Mouse (Mus musculus) yolk sac, embryonic 10.5 days (tissue): ENCODE data around the gene Engase.

Experiments
- DNase-seq: peaks from one replicate; pipeline ENCODE4 v3.0.0-alpha.2; 2017; ENCODE audit warnings: low spot score

Gene Engase

GRCm38 (mm10) chr11:118488907-118489270 is 12.3 kb downstream of the Engase start:
- no peak for DNase-seq

DNA sequence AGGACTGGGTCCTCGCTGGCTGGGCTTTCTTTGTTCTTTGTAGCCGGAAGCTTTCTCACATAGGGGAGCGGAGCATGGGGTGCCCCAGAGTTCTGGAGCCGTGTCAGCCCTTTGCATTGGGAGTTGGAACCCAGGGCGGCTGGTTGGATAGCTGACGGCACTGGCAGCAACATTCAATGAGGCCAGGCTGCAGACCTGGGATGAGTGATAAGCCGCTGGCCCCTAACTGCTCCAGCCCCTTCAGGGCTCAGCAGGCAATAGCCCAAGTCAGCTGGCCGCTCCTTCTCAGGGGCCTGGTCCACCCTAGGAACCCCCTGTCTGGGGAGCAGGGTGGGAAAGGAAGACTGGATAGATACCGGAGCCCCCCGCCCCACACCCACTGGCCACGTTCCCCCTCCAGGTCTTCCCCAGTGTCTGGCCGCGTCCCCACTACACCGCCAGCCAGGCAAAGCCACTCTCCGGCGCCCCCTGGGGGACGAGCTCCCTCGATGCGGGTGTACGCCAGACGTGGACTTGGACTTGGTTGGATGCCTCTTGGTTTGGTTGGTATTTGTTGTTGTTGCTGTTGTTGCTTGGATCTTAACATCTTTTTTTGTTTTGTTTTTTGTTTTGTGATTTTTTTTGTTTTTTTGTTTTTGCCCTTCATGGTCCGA is 14.1 kb downstream of the Engase start:
- peak; percentile 43 for DNase-seq

GRCm38 (mm10) chr11:118491230-118491629 is 14.6 kb downstream of the Engase start:
- DNase-seq: no peak

DNA sequence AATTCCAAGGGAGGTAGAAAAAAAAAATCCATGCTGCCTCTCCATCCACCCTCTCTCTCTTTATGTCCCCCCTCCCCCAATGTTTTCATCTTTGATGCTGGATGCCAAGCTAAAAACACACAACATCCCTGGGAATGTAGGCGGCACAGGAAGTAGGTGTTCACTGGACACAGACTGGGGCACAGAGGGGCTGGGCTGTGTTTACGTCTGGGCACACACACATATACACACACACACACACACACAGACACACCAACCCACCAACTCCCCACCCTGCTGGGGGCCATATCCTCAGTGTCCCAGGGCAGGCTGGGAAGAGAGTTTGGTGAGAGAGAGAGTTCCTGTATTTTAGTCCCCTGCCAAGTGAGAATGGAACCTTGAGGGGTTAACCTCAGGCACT is 16.8 kb downstream of the Engase start:
- no peak for DNase-seq

- no peak for DNase-seq
Measured at GRCm38 (mm10) chr11:118494001-118494737, 17.5 kb downstream of the Engase start.

- no peak for DNase-seq
Measured at GRCm38 (mm10) chr11:118495065-118495464, 18.4 kb downstream of the Engase start.

DNA sequence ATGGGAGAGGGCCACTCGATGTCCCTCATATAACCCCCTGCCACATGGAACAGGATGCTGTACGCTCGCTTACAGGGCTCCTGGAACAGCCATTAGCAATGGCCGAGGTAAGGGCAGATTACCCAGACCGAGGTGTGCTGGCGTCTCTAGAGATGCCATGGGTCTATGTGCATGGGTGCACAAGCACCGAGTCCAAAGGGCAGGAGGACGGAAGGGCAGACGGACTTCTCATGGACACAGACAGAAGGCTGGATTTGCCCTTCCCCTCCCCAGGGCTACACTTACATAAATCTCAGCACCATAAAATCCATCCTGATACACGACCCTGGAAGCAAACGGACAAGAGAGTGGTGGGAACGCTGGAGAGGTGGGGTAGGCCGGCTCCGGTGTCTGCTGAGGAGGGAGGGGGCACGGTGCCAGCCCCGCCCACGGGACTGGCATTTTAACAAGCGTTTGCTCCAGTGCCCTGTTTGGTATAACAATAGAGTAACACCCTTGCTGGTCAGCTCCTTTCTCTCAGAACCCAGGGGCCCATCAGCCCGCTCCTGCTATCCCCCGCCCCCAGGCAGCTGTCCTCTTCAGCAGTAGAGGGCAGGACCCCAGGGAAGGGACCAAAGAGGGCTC is 19.5 kb downstream of the Engase start:
- no peak for DNase-seq

GRCm38 (mm10) chr11:118502990-118503389 is 26.4 kb downstream of the Engase start:
- DNase-seq: no peak

DNA sequence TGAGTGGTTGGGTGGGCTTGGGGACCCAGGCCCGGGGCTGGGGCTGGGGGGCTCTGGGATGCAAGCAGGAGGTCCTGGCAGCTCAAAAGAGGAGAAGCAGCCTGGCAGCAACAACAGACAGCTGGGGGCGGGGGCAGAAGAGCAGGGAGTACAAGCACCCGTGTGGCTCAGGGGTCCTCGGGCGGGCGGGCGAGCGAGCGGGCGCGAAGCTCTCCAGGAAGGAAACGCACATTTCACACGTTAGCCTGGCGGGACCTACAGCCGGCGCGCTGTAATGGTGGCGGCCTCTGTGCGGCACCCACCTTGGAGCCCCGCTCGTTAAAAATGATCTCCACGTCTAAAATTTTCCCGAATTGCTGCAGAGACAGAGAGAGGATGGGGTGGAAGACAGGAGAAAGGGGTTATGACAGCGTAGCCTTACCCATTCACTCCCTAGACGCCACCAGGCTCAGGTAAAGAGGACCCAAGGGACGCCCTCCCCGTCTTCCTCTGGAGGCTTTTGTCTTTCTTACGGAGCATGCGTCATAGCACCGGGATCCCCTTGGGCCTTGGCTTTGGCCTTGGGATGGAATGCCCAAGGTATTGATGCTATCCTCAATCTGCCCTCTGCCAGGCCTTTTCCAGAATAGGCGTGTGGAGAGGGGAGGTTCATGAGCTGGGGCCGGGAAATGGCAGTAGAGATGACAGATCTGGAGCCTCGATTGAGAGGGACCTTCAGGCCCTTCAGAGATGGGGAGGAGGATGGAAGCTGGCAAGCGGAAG is 27.0 kb downstream of the Engase start:
- DNase-seq: no peak

- no peak for DNase-seq
Measured at GRCm38 (mm10) chr11:118504180-118504454, 27.5 kb downstream of the Engase start.

DNA sequence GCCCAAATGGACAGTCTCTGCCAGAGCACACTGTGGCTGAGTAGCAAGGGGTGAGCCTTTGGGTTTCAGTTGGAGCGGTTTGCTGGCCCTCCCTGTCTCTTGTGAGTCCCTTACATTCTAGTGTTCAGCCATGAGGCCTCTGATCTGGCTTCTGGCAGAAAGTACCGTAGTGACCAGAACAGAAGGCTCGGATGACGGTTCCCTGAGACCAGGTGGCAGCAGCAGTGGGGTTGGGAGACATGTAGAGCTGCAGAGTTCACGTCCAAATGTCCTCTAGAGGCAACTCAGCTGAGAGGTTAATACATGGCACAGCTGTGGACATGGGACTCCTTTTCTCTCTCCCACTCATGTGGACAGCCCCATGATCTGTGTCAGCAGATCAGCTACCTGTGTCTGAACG is 30.5 kb downstream of the Engase start:
- no peak for DNase-seq

- peak; percentile 28 for DNase-seq
Measured at GRCm38 (mm10) chr11:118507904-118508303, 31.3 kb downstream of the Engase start.

DNA sequence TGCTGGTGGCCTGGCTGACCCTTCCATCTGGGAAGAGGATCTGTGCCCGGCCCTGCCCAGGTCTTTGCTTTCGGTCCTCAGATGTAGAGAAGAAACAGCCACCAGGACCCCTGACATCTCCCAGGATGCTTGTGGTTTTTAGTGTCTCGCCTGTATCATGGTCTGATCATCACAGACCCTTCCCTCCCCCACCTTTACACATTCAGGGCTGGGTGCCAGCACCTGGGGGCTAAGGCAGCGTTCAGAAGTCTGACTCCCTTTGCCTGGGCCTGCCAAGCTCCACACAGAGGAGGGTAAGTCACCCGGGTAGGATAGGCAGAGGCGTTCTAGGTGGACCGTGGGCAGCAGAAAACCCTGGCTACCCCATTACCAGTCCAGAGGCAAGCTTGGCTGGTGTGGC is 31.7 kb downstream of the Engase start:
- DNase-seq: no peak

- DNase-seq: no peak
Measured at GRCm38 (mm10) chr11:118511851-118512250, 35.2 kb downstream of the Engase start.

GRCm38 (mm10) chr11:118512257-118512910 is 35.8 kb downstream of the Engase start:
- DNase-seq: no peak

DNA sequence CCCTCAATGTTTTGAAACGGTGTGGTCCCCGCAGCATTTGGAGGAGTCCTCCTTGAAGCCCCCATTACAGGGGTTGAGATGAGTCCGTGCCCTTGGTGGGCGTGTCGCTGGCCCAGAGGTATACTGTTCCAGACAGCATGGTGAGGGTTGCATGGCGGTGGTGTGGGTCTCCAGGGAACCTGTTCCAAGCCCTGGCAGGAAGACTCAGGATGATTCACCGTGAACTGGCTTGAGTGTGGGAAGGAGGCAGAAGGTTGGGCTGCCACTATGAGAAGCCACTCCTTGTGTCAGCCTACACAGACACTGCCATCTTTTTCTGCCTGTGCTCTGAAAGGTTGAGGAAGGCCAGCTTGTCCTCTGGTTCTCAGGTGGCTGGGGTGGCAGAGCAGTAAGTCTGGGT is 41.3 kb downstream of the Engase start:
- no peak for DNase-seq

DNA sequence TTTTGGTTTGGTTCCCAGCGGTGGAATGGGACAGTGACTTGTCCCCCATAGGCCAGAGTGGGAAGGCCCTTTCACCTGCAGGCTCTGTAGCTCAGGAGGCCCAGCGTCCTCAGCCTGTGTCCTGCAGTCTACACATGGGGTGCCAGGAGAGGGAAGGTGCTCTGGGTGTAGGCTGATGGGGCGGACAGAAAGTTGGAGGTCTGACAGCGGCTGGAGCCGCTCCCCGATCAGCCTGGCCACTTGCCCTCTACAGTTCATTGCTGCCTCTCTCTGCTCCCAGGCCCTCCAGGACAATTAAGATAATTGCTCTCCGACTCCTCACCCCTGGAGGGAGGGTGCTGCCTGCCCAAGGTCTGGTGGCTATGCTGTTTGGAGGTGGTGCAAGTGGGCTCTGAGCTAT is 42.1 kb downstream of the Engase start:
- DNase-seq: no peak

- DNase-seq: no peak
Measured at GRCm38 (mm10) chr11:118520251-118520650, 43.6 kb downstream of the Engase start.

- DNase-seq: no peak
Measured at GRCm38 (mm10) chr11:118520932-118521331, 44.3 kb downstream of the Engase start.

GRCm38 (mm10) chr11:118523496-118524145 is 47.0 kb downstream of the Engase start:
- no peak for DNase-seq

DNA sequence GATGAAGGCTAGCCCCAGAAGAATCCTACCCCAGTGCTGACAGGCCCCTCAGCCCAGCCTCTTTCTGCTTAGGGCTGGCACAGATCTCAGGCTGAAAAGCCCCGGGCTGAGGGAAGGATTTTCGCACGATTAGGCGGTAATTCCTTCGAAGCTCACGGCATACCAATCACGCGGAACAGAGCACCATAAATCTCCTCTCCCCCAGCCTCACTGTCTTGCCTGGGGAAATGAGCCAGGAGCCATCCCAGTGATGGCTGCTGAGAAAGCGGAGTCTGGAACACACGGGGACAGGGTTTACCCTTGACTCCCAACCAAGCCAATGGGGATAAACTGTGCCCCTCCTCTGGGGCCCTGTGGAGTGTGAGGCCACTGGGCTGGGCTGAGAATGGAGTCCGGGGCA is 48.4 kb downstream of the Engase start:
- no peak for DNase-seq

DNA sequence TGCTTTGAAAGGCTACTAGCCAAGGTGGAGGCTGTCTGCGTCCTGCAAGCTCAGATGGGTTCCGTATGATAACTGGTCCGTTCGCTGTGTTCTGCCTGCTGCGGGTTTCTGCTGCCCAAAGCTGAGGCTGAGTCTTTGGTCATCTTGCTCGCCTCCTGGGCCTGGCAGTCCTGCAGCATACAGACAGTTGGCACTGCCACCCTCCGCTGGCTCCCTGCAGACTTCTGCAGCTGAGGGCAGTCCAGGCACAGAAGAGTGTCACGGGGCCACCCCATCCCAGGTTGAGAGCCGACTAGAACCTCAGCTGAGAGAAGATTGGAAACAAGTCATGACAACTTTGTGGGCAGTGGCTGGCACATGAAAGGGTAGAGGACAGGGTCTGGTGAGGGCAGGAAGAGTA is 52.1 kb downstream of the Engase start:
- DNase-seq: no peak
